Mouse (Mus musculus) layer of hippocampus, adult 9-10 months (tissue): ENCODE data around the gene Cd244a.
A peak's percentile ranks its signal among the peaks of the same experiment; 100 is the strongest.

Experiments
- DNase-seq: peaks from one replicate; pipeline ENCODE4 v3.0.0; 2022; ENCODE audit warnings: low spot score

The Cd244a gene

GRCm38 (mm10) chr1:171658561-171658991 is 99.6 kb downstream of the Cd244a start:
- peak; percentile 39 for DNase-seq
